Mouse (Mus musculus) cerebellum, adult 2 months (tissue): ENCODE results near the gene Kantr.

ENCODE experiments used
- CTCF ChIP-seq: fragments of 200-500 bp; IDR thresholded peaks from 2 replicates; pipeline ENCODE4 v1.5.1; 2011; ENCODE audit warnings: low read depth, mild to moderate bottlenecking, control low read depth, low read length, moderate library complexity, borderline replicate concordance; ENCODE audit not compliant: insufficient read depth
- POLR2A ChIP-seq: fragments of 200-500 bp; IDR thresholded peaks from 2 replicates; pipeline ENCODE4 v1.6.1; 2011; ENCODE audit warnings: low read length, control low read depth, borderline replicate concordance; ENCODE audit not compliant: insufficient read depth

- TF ChIP-seq POLR2A = peak; percentile 64
- no peak for TF ChIP-seq CTCF
These were observed at the start of gene Kantr for GRCm38 (mm10) chrX:152326996-152327688.
